Mouse (Mus musculus) heart, postnatal 25 days (tissue): ENCODE data around the gene Armc5. TPM values are rescaled to one million over a fixed set of nuclear protein-coding genes. Genes with fewer than 3 reads are reported as not detected.

ENCODE experiments used
- DNase-seq: peaks from one replicate; pipeline ENCODE4 v3.0.0; 2022; ENCODE audit warnings: low spot score
- intact Hi-C: fragments of 180-260 bp; cut with DNase I; formaldehyde crosslinking; loops from one replicate; pipeline ENCODE4 v1.15.1; 2025
- microRNA-seq: library from miRNA; unstranded; fragments of <30 nt; microRNA quantifications from one replicate; pipeline ENCODE4 v1.2.0, GENCODE M21; 2022
- total RNA-seq, 2 experiments: library from RNA; stranded (reverse); gene quantifications; 2 replicates each; pipeline ENCODE4 v1.2.3; 2021

Armc5 gene
- total RNA-seq, 2 experiments from 2014 or later: 6.8 to 7.2 TPM

GRCm38 (mm10) chr7:128279750-128280149, 42.6 kb downstream of the Armc5 start:
- intact Hi-C loops: loop anchor here (5.0 kb wide), 1 partner anchor 168 kb away; no protein-coding TSS in a partner anchor

GRCm38 (mm10) chr7:128281765-128282164, 44.6 kb downstream of the Armc5 start:
- intact Hi-C loops: loop anchor here (5.0 kb wide), 1 partner anchor 166 kb away; no protein-coding TSS in a partner anchor
- DNase-seq: no peak

More at GRCm38 (mm10) chr7:128279750-128280149, 42.6 kb downstream of the Armc5 start:
- no peak for DNase-seq

DNA sequence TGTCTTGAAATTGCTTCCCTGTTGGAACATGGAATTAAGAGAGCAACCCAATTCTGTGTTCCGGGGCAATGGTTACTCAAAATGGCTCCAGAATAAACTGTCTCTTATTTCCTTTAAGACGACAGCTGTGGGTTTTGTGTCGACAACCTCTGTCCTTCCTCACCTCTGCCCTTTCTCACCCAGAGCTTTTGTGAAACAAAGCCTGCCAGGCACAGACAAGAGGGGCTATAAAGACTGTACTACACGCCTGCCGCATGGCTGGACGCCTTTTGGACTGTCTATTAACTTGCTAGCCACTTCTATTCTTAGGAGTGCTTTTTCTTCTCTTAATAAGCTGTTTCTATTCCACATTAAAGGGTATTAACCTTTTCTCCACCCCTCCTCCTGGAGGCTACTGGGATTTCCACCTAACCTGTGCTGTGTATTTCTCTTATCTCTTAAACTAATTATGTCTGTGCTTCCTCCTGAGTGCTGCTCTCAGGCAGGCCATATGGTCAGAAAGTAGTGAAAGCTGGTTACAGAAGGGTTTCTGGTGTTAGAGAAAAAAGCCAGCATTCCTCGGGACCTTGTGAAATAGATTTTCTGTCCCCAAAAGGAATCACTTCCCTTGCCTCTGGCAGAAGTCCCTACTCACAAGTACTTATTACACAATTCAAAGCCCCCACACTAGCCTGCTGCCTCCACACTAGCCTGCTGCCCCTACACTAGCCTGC, 45.5 kb downstream of the Armc5 start:
- DNase-seq: no peak
- intact Hi-C loops: loop anchor here (5.0 kb wide), 1 partner anchor 165 kb away; no protein-coding TSS in a partner anchor

DNA sequence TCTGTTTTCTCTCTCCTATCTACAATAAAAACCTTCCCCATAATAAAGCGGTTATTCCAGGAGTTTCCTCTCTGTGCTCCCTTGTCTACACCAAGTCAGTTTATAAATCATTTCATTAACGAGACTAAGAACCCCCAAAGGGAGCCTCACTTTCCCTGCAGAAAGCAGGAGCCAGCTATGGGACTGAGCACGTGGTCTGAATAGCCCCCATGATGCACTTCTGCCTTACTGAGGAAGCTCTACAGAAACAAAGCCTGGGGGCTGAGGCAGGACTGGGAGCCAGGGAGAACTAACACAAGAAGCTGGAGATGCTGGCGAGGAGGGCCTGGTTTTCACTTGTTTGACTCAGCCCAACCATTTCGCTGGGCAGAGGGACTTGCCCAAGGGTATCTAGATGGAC, 46.9 kb downstream of the Armc5 start:
- no peak for DNase-seq
- intact Hi-C loops: loop anchor here (5.0 kb wide), 1 partner anchor 163 kb away; no protein-coding TSS in a partner anchor

DNA sequence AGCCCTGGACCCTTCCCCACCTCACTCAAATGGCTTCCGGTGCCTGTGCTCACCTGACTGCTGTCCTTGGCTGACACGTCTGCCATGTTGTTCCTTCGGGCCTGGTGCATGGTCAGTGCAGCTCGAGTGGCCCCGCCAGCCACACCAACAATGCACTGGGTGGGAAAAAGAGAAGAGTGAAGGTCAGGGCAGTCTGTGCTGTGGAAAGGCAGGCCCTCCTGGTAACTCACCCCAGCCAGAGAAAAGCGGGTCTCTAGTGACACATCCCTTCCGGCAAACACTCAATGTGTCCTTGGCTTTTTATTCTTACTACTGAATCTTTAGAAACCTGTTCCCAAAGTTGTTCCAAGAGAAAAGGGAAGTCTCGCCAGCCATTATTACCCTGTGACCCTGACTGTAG, 47.9 kb downstream of the Armc5 start:
- intact Hi-C loops: no loop called here
- DNase-seq: no peak

DNA sequence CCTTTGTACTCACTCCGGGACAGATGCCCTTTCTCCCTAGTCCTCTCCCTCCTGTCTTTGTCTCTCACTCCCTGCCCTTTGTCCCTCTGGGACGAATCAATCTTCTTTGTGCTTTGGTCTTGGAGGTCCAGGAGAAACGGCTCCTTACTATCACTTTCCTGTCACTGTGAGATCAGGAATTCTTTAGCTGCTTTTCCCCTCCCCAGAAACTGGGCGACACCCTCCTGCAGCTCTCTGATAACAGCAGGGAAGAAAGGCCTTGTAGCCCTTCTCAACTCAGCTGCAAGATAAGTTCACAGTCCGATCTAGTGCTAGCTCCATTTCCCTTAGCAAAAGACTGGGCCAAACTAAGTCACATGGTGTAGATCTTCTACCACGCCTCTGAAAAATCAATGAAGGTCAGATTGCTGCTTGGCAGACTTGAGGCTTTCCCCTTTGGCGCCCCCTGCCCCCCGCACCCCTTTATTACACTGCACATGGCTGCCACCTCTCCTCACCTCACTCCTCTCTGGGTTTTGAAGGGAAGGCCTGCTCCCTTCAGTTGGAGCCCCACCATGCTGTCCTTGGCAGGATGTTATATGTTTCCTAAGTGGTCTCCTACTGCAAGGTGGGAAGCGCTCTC, 51.9 kb downstream of the Armc5 start:
- intact Hi-C loops: no loop called here
- no peak for DNase-seq

Small RNAs within 50 kb of the gene (microRNA-seq; reads per million reads assigned to microRNA genes)
- 0.83 reads per million for gene Mir3103

Other genes with a start within 250 kb of the Armc5 start
- 10 to 100 TPM; 10.3 to 10.9 TPM for gene Pycard, start 243.5 kb upstream of the Armc5 start, total RNA-seq
- gene Trim72, start 233.4 kb upstream of the Armc5 start, total RNA-seq: 100 to 1,000 TPM; 301 to 325 TPM
- gene Itgam, start 174.7 kb upstream of the Armc5 start, total RNA-seq: 1 to 10 TPM; 4.6 to 5.1 TPM
- not detected for gene Gm49368, start 174.7 kb upstream of the Armc5 start, total RNA-seq
- gene Itgax, start 107.8 kb upstream of the Armc5 start, total RNA-seq: under 1 TPM; 0.17 to 0.26 TPM
- gene Itgad, start 83.0 kb upstream of the Armc5 start, total RNA-seq: not detected
- gene Cox6a2, start 31.0 kb upstream of the Armc5 start, total RNA-seq: 1,000 to 10,000 TPM; 2,394 to 2,415 TPM
- 1 to 10 TPM; 3.3 to 3.4 TPM for gene 9130023H24Rik, start 689 bp downstream of the Armc5 start, total RNA-seq
- gene Tgfb1i1, start 9.5 kb downstream of the Armc5 start, total RNA-seq: 10 to 100 TPM; 19.6 to 22.5 TPM
- not detected for gene Slc5a2, start 28.3 kb downstream of the Armc5 start, total RNA-seq
- 1 to 10 TPM; 6.1 to 6.4 TPM for gene BC017158, start 60.8 kb downstream of the Armc5 start, total RNA-seq
- 10 to 100 TPM; 10.7 to 11.8 TPM for gene Rgs10, start 181.4 kb downstream of the Armc5 start, total RNA-seq
- gene Tial1, start 224.4 kb downstream of the Armc5 start, total RNA-seq: 10 to 100 TPM; 42.0 to 45.4 TPM